Mouse (Mus musculus) liver, postnatal 0 days (tissue): ENCODE results near the gene Isoc2b.
A peak's percentile ranks its signal among the peaks of the same experiment; 100 is the strongest.

Experiments
- CTCF ChIP-seq: sonication (generic); IDR thresholded peaks from 2 replicates; pipeline ENCODE4 v1.5.1; 2016; ENCODE audit warnings: antibody characterized with exemption, low read depth
- EP300 ChIP-seq: IDR thresholded peaks from 2 replicates; pipeline ENCODE4 v1.6.1; 2016; ENCODE audit warnings: antibody characterized with exemption, low read depth, mild to moderate bottlenecking

GRCm38 (mm10) chr7:4899649-4900522 is 29.8 kb upstream of the Isoc2b start:
- TF ChIP-seq EP300 (no peak), CTCF (0 out of 2 replicates have a peak, but pooled peaks have one; percentile 1)
